Mouse (Mus musculus) c-Kit-positive CD71-negative TER-119-negative erythroid progenitor cells, embryonic 14.5 days (primary cell): ENCODE measurements around the gene Olfr986.

ENCODE experiments used
- DNase-seq: peaks from one replicate; pipeline ENCODE4 v3.0.0-alpha.2; 2013; ENCODE audit warnings: low read depth

The Olfr986 gene

GRCm38 (mm10) chr9:40234233-40235072, 53.7 kb downstream of the Olfr986 start:
- no peak for DNase-seq

DNA sequence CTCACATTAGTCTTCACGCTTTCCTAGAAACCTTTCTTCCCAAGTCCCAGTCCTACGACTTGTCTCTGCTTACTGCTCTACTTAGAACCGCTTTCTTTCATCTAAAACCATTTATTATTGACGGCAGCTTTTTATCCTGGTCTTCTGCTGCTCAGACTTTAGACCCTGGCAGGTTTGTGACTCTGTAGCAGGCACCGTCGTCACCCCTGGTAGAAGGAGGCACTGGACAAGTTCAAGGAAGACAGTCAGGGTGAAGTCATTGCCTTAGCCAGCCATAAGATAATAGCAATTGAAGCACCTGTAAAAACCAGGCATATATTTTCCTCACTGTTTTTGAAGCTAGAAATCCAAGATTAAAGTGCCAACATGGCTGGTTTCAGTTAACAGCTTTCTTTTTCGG, 54.5 kb downstream of the Olfr986 start:
- DNase-seq: no peak
